Mouse (Mus musculus) left cerebral cortex, postnatal 36 days (tissue): ENCODE data around the gene Aif1. TPM values are rescaled to one million over a fixed set of nuclear protein-coding genes. Genes with fewer than 3 reads are reported as not detected.
A peak's percentile ranks its signal among the peaks of the same experiment; 100 is the strongest.

Source experiments
- DNase-seq, 2 experiments: peaks; one replicate each; pipeline ENCODE4 v3.0.0; 2021 to 2022; ENCODE audit warnings: low spot score in 2 of 2, mixed read lengths in 1 of 2
- intact Hi-C: fragments of 180-260 bp; cut with DNase I; formaldehyde crosslinking; loops from one replicate; pipeline ENCODE4 v1.15.1; 2025
- total RNA-seq, 2 experiments: library from RNA; stranded (reverse); gene quantifications; 2 replicates each; pipeline ENCODE4 v1.2.3; 2021

Aif1 gene
- total RNA-seq, 2 experiments from 2014 or later = 9.1 to 13.0 TPM

GRCm38 (mm10) chr17:35155451-35155850 is 20.4 kb downstream of the Aif1 start:
- intact Hi-C loops = no loop called here
- DNase-seq = no peak

GRCm38 (mm10) chr17:35154616-35155015 is 21.3 kb downstream of the Aif1 start:
- intact Hi-C loops = no loop called here
- no peak for DNase-seq

GRCm38 (mm10) chr17:35153931-35154330 is 21.9 kb downstream of the Aif1 start:
- DNase-seq = no peak
- intact Hi-C loops = no loop called here

DNA sequence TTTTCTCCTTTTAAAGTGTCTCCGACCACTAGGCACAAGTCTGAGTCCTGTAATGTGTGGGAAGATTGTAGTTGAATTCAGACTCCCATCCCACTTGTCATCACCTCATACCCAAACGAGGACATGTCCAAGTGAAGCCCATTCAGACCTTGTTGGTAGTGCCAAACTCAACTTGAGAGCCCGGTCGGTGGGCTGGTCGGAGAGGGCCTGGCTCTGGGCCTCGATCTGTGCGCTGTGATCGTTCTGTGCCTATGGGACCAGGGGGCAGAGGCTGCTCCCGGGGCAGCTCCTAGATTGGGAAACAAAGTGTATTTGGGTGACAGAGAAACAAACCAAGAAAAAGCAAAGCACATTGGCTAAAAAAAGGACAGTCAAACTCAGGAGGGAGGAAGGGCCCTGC is 22.8 kb downstream of the Aif1 start:
- intact Hi-C loops = no loop called here
- no peak for DNase-seq

DNA sequence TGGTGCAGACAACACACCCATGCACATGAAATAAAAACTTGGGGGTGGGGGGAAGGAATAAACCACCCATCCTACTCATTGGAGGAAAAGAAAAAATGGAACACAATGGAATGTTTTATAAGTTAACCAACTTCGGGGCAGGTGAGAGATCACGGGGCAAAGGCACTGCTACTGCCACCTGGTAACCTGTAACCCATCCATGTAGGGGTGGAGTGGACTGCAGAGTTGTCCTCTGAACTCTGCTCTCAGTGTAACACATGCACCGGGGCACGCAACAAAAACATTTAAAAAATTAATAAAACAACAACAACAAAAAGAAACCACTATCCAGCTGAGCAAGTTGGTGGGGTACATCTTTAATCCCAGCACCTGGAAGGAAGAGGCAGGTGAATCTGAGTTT is 23.7 kb downstream of the Aif1 start:
- intact Hi-C loops = no loop called here
- no peak for DNase-seq

GRCm38 (mm10) chr17:35147922-35148639 is 27.8 kb downstream of the Aif1 start:
- DNase-seq = no peak
- intact Hi-C loops = no loop called here

GRCm38 (mm10) chr17:35147348-35147747 is 28.5 kb downstream of the Aif1 start:
- intact Hi-C loops = no loop called here
- DNase-seq = no peak

GRCm38 (mm10) chr17:35146139-35146538 is 29.7 kb downstream of the Aif1 start:
- no peak for DNase-seq
- intact Hi-C loops = no loop called here

DNA sequence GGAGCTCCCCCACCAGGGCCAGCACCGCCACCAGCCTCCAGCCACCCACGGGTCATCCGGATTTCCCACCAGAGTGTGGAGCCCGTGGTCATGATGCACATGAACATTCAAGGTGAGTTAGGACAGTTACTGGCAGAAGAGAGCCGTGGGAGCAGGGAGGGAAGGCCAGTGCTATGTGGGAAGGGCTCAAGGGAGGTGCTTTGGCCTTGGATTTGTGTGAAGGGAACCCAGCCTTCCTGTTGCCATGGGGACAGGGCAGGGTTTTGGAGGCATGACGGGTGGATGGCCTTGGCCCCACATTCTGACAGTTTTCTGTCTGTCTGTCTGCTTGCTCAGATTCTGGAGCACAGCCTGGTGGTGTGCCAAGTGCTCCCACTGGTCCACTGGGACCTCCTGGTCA is 33.9 kb downstream of the Aif1 start:
- intact Hi-C loops = no loop called here
- no peak for DNase-seq

DNA sequence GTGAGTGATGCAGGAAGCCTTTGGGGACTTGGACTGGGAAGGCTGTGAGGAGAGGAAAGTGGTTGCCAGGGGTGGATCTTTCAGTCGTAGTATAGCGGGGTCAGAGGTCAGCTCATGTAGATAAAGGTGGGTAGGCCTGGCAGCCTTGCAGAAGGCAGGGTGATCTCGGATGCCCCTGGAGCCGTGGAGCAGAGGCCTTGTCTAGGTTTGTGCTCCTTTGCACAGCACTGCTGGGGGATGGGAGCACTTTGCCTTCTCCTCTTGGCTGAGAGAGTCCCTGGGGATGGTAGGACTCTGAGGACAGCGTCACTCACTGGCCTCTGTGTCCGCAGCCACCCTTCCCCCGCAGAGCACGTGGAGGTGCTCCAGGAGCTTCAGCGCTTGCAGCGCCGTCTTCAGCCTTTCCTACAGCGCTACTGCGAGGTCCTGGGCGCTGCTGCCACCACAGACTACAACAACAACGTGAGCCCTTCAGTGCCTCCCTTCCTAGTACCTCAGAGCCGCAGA is 35.3 kb downstream of the Aif1 start:
- intact Hi-C loops = no loop called here
- DNase-seq = no peak

DNA sequence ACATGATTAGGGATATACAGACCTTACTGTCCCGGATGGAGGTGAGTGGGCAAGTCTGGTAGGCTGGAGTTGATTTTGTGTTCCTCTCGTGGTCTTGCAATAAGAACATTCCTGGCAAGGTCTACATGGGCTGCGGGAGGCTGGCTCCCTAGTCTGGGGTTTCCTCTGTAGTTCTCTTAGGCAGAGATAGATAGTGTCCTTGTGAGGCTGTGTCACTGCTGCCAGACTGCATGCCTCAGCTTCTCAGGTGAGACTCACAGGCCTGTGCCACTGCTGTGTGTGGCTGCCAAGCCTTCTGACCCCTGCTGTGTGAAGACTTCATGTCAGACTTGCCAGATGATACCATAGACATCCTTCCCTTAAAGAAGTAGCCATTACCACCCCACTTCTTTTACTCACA is 36.6 kb downstream of the Aif1 start:
- intact Hi-C loops = no loop called here

DNA sequence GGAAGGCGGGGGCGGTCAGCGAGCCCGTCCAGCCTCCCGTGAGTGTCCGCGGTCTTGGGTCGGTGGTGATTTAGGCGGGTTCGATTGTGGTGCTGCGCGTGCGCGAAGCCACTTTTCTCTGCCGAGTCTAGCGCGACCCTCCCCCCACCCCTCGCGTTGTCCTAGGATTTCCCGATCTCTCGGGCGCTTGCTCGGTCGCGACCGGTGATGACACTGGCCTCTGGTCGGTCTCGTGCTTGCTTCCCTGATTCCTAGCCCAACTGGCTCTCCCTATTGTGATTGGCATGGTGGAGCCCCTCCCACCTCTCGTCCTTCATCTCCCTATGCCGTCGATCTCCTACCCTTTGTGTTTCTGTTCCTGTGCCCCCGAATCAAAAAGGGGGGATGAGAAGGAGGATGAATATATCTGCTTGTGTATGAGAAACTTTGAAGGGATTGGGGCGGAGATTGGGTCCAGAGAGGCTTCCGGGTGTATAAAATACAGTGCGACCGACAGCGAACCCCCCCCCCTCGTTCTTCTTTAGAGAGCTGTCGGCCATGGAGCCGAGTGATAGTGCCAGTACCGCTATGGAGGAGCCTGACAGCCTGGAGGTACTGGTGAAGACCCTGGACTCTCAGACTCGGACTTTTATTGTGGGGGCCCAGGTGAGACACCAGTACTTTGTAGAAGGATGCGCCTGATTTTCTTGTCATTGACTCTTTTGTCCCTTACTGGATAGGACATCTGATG is 40.1 kb downstream of the Aif1 start:
- no peak for DNase-seq
- intact Hi-C loops = loop anchor here (1.0 kb wide), 1 partner anchor 29 kb away; the partner anchor contains the start of gene Prrc2a

More for the DNA sequence above, 36.6 kb downstream of the Aif1 start:
- no peak for DNase-seq

- peak; percentile 96 for DNase-seq
- intact Hi-C loops = loop anchor here (1.0 kb wide), 1 partner anchor 29 kb away; the partner anchor contains the start of gene Prrc2a
These were observed 40.9 kb downstream of the Aif1 start, which contains the start of gene Bag6 for GRCm38 (mm10) chr17:35134801-35135590. Bag6 (plus strand) TSS chr17:35135178.

- intact Hi-C loops = no loop called here
- no peak for DNase-seq
These were observed 42.4 kb downstream of the Aif1 start for GRCm38 (mm10) chr17:35133517-35133916.

DNA sequence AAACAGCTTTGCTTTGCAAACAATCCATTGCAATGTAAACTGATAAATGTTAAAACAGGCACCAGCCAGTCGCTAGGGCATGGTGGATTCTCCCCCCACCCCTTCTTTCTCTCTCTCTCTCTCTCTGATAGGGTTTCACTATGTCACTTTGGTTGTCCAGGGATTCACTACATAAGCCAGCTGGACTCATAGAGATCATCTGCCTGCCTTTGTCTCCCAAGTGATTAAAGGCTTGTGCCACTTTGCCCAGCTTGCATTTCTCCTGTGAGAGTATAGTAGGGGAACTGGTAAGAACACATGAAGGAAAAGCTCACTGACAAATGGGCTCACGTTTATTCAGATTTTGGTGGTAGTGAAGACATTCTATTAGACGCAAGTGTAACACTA is 43.7 kb downstream of the Aif1 start:
- no peak for DNase-seq
- intact Hi-C loops = no loop called here

- no peak for DNase-seq
- intact Hi-C loops = no loop called here
These were observed 44.2 kb downstream of the Aif1 start, which contains the start of gene Apom for GRCm38 (mm10) chr17:35131500-35132173. Apom (minus strand) TSS chr17:35132050.

GRCm38 (mm10) chr17:35131038-35131437 is 44.8 kb downstream of the Aif1 start:
- no peak for DNase-seq
- intact Hi-C loops = no loop called here

DNA sequence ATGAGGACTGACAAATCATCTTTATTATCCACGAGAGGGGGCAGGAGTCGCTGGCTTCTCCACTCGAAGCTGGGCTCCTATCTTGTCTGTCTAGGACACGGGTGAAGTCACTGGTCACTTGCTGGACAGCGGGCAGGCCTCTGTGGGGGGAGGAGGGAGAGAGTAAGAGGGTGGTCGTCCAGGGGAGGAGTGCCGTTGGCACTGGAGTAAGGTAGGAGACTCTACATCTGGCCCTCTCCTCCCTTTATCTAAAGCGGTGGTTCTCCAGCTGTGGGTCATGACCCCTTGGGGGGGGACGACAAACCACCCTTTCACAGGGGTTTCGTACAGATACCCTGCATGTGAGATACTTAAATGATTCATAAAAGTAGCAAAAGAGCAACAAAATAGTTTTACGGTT is 46.9 kb downstream of the Aif1 start:
- intact Hi-C loops = no loop called here
- DNase-seq = no peak

DNA sequence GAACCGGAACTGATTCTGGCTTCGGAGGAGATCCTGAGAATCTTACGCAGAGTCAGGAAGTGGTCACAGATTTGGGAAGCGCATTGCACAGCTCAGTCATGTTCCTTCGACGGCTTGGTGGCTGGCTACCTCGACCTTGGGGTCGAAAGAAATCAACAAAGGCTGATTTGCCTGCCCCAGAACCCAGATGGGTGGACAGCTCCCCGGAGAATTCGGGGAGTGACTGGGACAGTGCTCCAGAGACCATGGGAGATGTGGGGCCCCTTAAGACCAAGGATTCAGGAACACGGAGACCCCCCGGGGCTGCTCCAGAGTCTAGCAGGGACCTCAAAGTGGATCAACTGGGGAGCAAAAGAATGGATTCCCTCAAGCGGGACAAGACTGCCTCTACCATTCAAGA is 48.9 kb downstream of the Aif1 start:
- DNase-seq = no peak
- intact Hi-C loops = no loop called here

GRCm38 (mm10) chr17:35126206-35126611 is 49.7 kb downstream of the Aif1 start, which contains the start of gene D17H6S53E:
D17H6S53E (plus strand) TSS chr17:35126373.
- DNase-seq = peak; percentile 69 to 78
- intact Hi-C loops = no loop called here
